Mouse (Mus musculus): ENCODE data around the gene Notch3.

DNA sequence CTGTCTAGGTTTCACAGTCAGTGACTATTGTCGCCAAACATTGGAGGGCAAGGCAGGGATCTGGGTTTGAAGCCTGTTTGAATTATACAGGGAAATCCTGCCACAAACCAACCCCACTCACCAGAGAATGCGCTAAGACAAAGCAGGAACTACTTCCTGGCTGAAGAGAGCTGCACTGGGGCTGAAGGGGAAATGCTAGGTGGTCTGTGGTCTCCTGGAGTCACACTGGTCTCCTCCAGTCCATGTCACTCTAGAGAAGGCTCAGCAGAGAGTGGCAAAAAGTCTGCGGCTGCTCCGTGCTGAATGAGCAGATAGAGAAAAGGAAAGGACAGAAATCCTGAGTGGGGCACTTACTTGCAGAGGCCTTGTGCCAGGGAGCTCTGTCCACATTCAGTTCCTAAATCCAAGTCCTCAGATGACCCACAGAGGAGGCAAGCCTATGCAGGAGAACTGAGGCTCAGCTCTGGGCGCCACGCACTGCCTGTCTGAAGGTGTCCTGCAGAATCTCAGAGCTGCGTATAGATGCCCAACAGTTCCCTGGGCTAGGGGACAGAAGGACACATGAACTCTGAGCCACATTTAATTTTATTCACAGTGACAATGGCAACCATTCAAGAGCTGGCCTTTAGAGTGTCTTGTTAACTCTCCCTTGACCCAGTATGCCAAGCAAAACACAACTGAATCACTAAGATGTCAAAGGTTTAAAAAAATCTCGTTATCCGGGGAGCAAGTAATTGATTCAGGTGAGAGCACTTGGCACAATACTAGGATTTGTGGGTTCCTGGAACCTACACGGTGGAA is 55.5 kb downstream of the Notch3 start:
- TF ChIP-seq MAX (IDR thresholded peaks at IDR 0.05) (no peak), CTCF (IDR thresholded peaks at IDR 0.05; ENCODE audit: control insufficient read depth, insufficient read depth, insufficient read length) (no peak), FOSL1 (IDR thresholded peaks at IDR 0.05; ENCODE audit: insufficient read depth, low read length, poor library complexity, severe bottlenecking) (no peak), MYOD1 (IDR thresholded peaks at IDR 0.05; ENCODE audit: control insufficient read depth, insufficient read length, low read depth) (no peak), USF1 (IDR thresholded peaks at IDR 0.05; ENCODE audit: low read depth) (no peak), CEBPB (IDR thresholded peaks at IDR 0.05; ENCODE audit: low read depth) (no peak)

All from C2C12 (cell line).